Mouse (Mus musculus) embryonic stem cell, embryonic (primary cell): ENCODE data around the gene Slc9a3.

Experiments used
- CTCF ChIA-PET, 4 experiments: fragments of 300-600 bp in 2 of 4; fragments of 350-600 bp in 2 of 4; sonication (Branson Sonifier 250); formaldehyde crosslinking; loops; one replicate each; lab custom pipeline; 2022; ENCODE audit warnings: inconsistent platforms in 2 of 4; lab: Charles Lee
- POLR2A ChIA-PET, 4 experiments: fragments of 300-600 bp in 2 of 4; fragments of 350-600 bp in 2 of 4; sonication (Branson Sonifier 250); formaldehyde crosslinking; loops; one replicate each; lab custom pipeline; 2022; ENCODE audit warnings: antibody characterized with exemption in 4 of 4, inconsistent platforms in 1 of 4; lab: Charles Lee

Gene Slc9a3

GRCm38 (mm10) chr13:74138906-74139647 lies 17.8 kb downstream of the Slc9a3 start:
- CTCF ChIA-PET: no interaction called here
- POLR2A ChIA-PET: no interaction called here

GRCm38 (mm10) chr13:74140793-74141192 lies 19.5 kb downstream of the Slc9a3 start:
- CTCF ChIA-PET: no interaction called here
- POLR2A ChIA-PET: no interaction called here

GRCm38 (mm10) chr13:74143282-74143681 lies 22.0 kb downstream of the Slc9a3 start:
- POLR2A ChIA-PET: no interaction called here
- CTCF ChIA-PET: no interaction called here

GRCm38 (mm10) chr13:74144120-74144884 lies 23.0 kb downstream of the Slc9a3 start:
- ChIA-PET POLR2A (interaction anchor here in 2 of 4 experiments (0.7 to 2.3 kb wide), 3 partner anchors 21 to 1061 kb away, joined by 3 to 6 read pairs (median 4); partner anchors contain the start of gene Cep72 (in 1 of the 2)), CTCF (interaction anchor here in 1 of 4 experiments (0.6 kb wide), 1 partner anchor 153 kb away, joined by 3 read pairs; no protein-coding TSS in a partner anchor)

GRCm38 (mm10) chr13:74145983-74146622 lies 24.8 kb downstream of the Slc9a3 start:
- CTCF ChIA-PET: interaction anchor here in 1 of 4 experiments (0.6 kb wide), 1 partner anchor 21 kb away, joined by 8 read pairs; no protein-coding TSS in a partner anchor
- POLR2A ChIA-PET: interaction anchor here in 3 of 4 experiments (0.7 to 2.3 kb wide), 3 partner anchors 23 to 137 kb away, joined by 3 to 8 read pairs (median 6); partner anchors contain the start of gene Tppp (in 1 of the 3)

GRCm38 (mm10) chr13:74147327-74147726 lies 26.1 kb downstream of the Slc9a3 start:
- CTCF ChIA-PET: no interaction called here
- POLR2A ChIA-PET: interaction anchor here in 1 of 4 experiments (0.5 kb wide), 1 partner anchor 112 kb away, joined by 4 read pairs; no protein-coding TSS in a partner anchor

- ChIA-PET CTCF (interaction anchor here in 1 of 4 experiments (0.5 to 1.0 kb wide), 2 partner anchors 196 to 664 kb away, joined by 3 read pairs; no protein-coding TSS in a partner anchor), POLR2A (interaction anchor here in 2 of 4 experiments (0.6 to 1.3 kb wide), 4 partner anchors 10 to 93 kb away, joined by 3 to 4 read pairs (median 4); partner anchors contain the start of gene Exoc3 (in 2 of the 2))
These were observed 45.2 kb downstream of the Slc9a3 start for GRCm38 (mm10) chr13:74166348-74167056.

GRCm38 (mm10) chr13:74167057-74167413 lies 45.8 kb downstream of the Slc9a3 start:
- POLR2A ChIA-PET: interaction anchor here in 2 of 4 experiments (0.7 to 1.2 kb wide), 2 partner anchors 9 to 41 kb away, joined by 3 to 4 read pairs; partner anchors contain the start of gene Exoc3 (in 1 of the 2)
- CTCF ChIA-PET: interaction anchor here in 1 of 4 experiments (1.0 kb wide), 1 partner anchor 196 kb away, joined by 3 read pairs; no protein-coding TSS in a partner anchor

- CTCF ChIA-PET: no interaction called here
- POLR2A ChIA-PET: interaction anchor here in 2 of 4 experiments (0.7 to 1.2 kb wide), 2 partner anchors 9 to 41 kb away, joined by 3 to 4 read pairs; partner anchors contain the start of gene Exoc3 (in 1 of the 2)
These were observed 46.2 kb downstream of the Slc9a3 start for GRCm38 (mm10) chr13:74167492-74167891.

GRCm38 (mm10) chr13:74169446-74170164 lies 48.3 kb downstream of the Slc9a3 start:
- CTCF ChIA-PET: no interaction called here
- POLR2A ChIA-PET: no interaction called here

- ChIA-PET POLR2A (no interaction called here), CTCF (no interaction called here)
These were observed 50.8 kb downstream of the Slc9a3 start for GRCm38 (mm10) chr13:74172036-74172435.

GRCm38 (mm10) chr13:74183011-74183695 lies 61.9 kb downstream of the Slc9a3 start:
- CTCF ChIA-PET: no interaction called here
- POLR2A ChIA-PET: interaction anchor here in 1 of 4 experiments (0.9 kb wide), 1 partner anchor 16 kb away, joined by 3 read pairs; no protein-coding TSS in a partner anchor

- CTCF ChIA-PET: no interaction called here
These were observed 71.4 kb downstream of the Slc9a3 start for GRCm38 (mm10) chr13:74192613-74193012.

GRCm38 (mm10) chr13:74196451-74196850 lies 75.2 kb downstream of the Slc9a3 start:
- CTCF ChIA-PET: no interaction called here
- POLR2A ChIA-PET: interaction anchor here in 2 of 4 experiments (1.2 to 1.6 kb wide), 3 partner anchors 12 to 259 kb away, joined by 3 to 4 read pairs (median 3); partner anchors contain the start of genes Exoc3 (in 2 of the 2), Brd9 (in 1 of the 2) and Trip13 (in 1 of the 2)

More at GRCm38 (mm10) chr13:74192613-74193012, 71.4 kb downstream of the Slc9a3 start:
- POLR2A ChIA-PET: interaction anchor here in 1 of 4 experiments (0.6 to 1.4 kb wide), 2 partner anchors 16 to 397 kb away, joined by 3 to 5 read pairs; partner anchors contain the start of gene Exoc3

GRCm38 (mm10) chr13:74208317-74208985 lies 87.2 kb downstream of the Slc9a3 start, which contains the start of gene Exoc3:
Gene Exoc3, minus strand, starts transcription at chr13:74208732.
- ChIA-PET CTCF (interaction anchor here in 2 of 4 experiments (1.4 to 1.5 kb wide), 2 partner anchors 52 to 93 kb away, joined by 4 read pairs; no protein-coding TSS in a partner anchor), POLR2A (interaction anchor here in 3 of 4 experiments (0.6 to 2.5 kb wide), 28 partner anchors 9 to 1945 kb away, joined by 3 to 16 read pairs (median 4); partner anchors contain the start of genes Pdcd6 (in 3 of the 3), Tppp (in 2 of the 3), Ahrr (in 1 of the 3) and Brd9 (in 1 of the 3))
